Mouse (Mus musculus) adrenal gland, postnatal 4 days (tissue): ENCODE results near the gene Faah. TPM values are rescaled to one million over a fixed set of nuclear protein-coding genes. Genes with fewer than 3 reads are reported as not detected.

ENCODE experiments used
- DNase-seq, 2 experiments: peaks; one replicate each; pipeline ENCODE4 v3.0.0; 2021 to 2022; ENCODE audit warnings: low spot score in 2 of 2, mixed read lengths in 2 of 2
- total RNA-seq, 2 experiments: library from RNA; stranded (reverse); gene quantifications; 2 replicates each; pipeline ENCODE4 v1.2.3; 2021

Faah gene
- total RNA-seq, 2 experiments from 2014 or later: 10.0 to 10.3 TPM

DNA sequence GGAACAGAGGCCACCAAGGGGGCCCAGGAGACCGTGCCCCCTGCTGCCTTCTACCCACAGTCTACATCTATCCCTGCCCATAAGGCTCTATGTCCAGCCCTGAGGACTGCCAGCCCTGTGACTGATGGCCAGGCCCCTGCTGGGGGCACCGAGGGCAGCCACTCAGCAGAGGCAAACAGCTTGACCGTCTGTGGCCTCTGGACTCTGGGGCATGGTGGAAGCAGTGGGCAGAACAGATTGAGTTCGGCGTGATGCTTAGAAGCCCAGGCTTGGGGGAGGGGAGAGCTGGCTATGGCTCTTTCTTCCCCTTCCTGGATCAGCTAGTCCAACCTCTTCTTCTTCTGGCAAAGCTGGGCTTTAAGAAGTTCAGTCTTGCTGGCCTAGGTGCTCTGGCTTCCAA lies 64.2 kb downstream of the Faah start:
- DNase-seq: no peak

DNA sequence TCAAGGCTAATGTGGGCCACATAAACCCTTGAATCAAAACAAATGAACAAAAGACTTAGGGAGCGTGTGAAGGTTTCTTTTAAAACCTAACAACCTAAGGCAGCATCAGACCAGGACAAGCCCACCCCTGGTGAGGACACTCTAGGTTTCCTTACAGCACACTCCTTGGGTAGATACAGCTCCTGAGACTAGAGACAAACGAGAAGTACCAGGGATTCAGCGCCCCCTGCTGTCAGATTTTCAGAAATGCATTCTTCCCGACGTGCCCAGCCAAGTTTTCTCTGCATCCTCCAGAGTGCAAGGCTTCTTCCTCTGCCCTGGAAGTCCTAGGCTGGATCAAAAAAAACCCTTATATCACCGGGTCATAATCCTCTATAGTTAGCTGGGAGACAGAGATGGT lies 65.0 kb downstream of the Faah start:
- DNase-seq: peak in 1 of 2 experiments; percentile 14

DNA sequence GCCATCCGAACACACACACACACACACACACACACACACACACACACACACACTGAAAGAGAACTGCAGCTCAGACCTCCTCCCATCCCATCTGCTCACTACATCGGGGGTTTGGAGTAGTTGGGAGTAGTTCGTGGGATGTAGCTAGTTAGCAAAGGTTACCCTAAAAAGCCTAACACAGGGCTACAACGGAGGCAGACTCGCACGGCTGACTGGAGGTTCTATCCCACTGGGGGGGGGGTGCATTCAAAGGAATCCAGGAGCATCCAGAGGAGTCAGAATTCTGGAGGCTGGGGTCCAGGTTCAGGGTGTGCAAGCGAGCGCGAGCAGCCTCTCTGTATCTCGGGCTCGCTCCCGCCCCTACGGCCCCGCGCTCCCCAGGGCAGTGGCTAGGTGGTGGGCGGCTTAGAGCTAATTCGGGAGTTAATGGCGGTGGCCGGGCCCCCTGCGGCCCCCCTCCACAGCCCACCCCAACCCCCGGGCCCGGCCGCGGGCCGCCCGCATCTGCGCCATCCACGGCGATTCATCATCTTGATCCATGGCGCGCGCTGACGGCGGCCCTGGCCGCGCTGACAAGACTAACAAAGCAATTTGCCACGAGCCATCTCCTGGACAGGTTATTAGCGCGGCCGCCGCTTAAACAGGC lies 73.9 kb downstream of the Faah start:
- no peak for DNase-seq

DNA sequence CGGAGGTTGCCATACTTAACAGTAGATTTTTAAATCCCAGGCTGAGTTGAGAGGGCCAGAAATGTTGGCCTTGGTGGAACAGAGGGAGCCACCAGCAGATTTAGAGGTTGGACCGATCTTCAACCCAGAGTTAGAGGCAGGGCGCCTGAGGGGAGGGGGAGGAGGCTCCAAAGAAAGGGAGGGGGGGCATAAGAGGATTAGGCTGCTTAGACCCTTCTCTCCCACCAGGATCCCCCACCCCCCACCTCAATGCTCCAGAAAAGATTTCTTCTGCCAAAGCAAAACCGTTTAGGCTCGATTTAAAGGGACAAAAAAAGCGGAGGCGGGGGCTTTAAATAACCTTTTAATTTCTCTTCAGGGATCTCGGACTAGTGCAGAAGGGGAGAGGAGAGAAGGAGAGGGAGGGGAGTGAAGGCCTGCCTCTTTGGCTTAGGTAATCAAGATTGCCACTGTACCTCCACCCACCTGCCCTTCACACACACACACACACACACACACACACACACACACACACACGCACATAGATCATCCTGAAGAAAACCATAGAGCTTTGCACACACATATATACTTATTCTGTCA lies 76.4 kb downstream of the Faah start:
- DNase-seq: no peak

DNA sequence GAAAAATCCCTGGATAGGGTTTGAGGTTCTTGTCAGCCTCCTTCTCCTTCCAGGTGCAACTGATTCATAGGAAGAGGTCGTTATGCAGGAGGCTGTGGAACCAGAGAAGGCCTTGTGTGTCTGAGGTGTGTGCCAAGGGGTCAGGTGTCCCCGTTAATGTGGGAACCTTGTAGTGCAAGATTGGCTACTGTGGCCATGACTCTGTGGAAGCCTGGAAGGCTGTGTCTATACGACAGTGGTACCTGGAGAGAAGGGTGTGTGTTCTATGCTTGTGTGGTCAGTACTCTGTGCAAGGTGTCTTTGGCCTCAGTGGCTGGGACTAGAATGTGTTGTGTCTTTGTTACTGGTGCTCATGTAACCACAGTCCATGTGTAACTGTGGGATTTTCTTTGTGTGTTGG lies 77.0 kb downstream of the Faah start:
- DNase-seq: no peak

DNA sequence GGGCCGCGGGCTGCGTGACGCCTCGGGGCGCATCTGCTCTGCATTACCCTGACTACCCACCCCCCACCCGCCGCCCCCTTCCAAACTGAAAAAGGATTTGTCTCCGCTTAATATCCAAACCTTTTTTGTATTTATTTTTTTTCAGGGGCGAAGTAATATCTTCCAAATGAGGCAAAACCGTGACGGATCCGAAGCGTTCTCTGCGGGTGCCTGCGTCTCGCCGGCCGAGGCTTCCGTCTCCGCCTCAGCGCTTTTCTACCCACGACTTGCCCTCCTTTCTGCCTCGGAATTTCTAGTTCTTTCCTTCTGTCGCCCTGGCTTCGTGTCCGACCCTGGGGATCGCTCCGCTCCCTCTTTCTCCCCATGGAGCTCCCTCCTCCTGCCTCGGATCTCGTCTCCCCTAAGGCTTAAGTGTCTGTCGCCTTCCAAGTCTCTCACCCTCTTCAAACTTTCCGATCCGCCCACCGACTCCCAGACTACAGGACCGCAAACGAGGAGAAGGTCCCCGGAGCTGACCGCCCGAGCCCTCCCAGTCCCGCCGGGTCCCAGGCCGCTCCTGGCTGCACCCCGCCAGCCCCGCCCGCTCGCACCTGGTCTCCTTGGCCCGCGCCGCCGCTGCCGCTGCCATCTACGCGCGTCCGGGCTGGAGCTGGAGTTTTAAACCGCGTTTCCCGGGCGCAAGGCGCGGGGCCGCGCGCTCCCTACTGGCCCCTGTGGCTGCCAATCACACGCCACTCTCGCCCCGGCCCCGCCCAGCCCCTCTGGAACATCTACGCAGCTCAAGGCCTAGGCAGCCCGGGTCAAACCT lies 78.2 kb downstream of the Faah start, which contains the start of gene Dmbx1:
TSS of gene Dmbx1 (minus strand) at position 632 of the 808 bp plus-strand sequence.
- no peak for DNase-seq

DNA sequence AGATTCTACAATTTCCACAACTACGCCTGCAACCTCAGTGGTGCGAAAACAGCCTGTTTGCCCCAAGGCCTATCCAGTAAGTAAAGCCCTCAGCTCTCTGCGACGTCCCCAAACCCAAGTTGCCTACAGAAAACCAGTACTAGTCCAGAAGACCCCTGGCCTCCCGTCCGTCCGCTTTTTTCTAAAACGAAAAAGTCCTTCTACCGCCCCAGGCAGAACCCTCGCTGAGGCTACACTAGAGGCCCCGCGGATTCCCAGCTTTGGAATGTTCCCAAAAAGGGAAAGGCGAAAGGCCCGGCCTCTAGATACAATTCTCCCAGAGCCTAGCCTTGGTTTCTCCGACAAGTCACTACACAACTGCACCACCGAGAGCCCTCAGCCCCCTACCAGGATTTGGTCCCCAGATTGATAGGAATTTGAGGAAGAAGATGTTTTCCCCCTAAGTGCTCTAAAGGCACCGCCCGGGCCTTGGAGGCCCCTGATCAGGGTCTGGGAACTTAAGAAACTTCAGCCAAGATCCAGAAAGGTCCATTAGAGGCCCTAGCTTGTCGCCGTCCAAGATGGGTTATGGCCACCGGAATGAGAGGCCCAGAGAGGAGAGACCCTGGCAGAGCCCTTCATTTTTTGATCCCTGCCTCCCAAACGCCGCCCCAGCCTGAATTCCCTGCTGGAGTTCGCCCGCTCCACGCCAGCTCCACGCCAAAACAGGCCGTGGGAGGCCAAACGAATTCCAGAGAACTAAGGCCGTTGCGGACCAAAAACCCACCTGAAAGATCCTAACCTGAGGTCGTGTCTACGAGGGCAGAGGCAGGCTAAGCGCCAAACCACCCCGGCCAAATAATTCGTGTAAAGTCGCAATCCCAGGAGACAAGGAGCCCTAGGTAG lies 79.2 kb downstream of the Faah start:
- DNase-seq: no peak

DNA sequence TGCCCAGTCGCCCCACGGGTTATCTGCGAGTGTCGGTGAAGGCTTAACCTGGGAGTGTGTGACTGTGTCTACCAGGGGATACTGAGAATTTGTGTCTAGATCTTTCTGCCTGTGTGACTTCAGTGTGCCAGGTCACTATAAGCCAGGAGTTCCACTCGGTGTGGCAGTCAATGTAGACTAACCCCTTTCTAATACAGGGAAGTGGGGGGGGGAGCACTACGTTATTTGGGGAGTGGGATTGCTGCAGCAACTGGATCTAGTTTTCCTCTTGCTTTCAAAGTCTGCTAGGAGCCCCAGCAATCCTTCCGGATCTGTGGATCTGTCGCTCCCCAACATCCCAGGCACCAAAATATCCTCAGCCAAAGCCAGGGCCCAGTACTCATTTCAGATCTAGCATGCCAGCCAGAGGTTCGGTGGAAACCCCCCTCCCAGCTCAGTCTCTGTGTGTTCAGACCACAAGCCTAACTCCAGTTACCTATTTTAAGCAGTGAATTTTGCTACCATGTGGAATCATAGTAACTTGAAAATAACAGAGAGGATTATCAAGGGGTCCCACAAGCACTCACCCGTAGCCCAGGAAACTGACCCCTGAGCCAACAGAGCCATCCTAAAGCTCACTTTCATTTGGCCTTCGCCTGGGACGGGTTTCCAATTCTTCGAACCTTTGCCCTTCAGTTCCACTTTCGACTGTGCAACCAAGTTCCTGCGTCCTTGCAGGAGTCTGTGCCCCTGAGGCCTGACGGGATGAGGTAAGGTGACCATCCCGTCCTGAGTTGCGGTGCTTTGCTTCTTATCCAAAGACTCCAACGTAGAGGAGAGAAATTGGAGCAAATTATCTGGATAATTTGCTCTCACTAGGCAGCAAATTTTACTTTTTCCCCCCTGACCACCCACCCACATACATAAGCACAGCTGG lies 80.4 kb downstream of the Faah start:
- no peak for DNase-seq

DNA sequence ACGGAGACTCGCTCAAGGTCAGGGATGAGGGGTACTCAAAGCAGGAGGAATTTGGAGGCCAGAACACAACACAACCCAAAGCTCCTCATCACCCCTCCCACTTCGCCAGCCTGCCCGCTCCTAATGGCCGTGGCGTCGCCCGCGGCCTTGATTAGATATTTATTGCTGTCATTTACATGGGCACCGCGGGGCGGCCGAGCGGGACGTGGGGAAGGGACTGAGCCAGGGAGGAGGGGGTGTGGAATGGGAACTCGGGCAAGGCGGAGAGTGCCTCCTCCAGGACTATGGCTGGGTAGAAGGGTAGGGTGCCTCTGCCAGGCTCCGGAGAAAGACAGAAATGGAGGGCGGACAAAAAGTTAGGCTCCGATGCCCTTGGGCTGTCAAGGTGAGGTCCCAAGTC lies 81.1 kb downstream of the Faah start:
- no peak for DNase-seq

DNA sequence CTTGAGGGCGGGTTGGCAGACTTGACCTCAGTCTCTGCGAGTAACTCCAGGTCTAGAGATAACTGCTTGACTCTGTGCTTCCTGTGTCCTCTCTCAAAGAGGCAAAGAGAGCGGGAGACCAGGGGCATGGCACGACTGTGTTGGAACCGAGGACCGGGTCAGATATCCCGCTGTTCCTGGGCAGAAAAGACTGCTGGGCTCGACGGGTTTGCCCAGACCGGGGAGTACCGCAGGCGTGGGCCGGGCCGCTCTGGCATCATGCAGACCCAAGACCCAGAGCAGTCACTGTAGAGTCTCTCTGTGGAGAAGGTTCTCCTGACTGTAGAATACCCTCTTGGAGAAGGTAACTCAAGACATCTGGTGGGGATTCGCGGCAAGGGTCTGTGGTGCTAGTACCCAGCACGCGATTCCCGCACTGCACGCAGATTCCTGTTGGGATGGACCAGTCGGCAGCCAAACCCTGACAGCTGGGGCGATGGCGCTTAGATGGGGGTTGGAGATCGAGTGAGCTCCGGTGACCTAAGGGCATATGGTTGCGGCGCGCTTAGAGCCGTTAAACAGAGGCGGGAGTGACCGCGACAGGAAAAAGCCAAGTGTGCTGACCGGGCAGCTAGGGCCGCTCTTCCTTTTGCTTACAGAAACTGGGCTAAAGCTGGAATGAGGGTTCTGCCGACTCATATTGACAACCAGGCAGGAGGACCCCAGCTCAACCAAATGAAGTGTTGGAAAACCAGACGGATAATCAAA lies 81.7 kb downstream of the Faah start:
- DNase-seq: no peak

DNA sequence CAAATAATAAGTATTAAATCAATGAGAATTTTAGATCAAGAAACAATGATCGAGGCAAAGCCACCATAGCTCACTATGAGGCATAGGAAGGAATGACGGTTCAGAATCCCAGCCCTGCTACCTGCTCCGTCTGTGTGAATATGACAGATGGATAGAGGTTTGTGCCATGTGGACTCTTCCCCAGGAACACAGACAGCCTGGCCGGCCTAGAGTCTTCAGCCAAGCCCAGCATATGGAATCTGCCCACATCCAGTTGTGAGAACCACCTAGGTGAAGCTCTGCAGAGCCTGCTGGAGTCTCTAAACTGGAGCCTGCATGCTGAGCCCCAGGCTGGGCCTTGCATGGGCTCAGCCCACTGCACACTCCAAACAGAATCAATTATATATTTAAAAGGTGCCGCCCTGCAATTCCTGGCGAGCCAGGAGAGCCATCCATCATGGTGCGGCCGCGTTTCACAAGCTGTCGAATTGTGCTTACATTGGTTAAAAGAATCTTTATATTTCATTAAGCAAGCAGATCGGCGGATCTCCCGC lies 86.1 kb downstream of the Faah start:
- no peak for DNase-seq

DNA sequence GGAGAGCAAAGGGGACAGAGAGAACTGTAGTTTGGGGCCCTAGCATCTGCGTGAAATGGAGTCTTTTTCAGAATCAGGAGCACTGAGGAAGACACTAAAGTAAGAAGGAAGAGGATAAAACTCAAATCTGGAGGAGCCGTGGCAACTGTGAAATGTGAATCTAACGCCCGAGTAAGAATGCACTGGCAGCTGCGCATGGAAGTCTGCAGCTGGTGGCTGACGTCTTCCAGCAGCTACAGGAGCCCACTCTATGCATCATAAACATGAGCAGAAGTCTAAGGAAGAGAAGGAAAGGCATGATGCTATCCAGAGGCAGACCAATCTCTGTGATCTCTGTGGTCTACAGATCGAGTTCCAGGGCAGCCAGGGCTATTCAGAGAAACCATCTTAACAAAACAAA lies 90.1 kb downstream of the Faah start:
- DNase-seq: no peak

DNA sequence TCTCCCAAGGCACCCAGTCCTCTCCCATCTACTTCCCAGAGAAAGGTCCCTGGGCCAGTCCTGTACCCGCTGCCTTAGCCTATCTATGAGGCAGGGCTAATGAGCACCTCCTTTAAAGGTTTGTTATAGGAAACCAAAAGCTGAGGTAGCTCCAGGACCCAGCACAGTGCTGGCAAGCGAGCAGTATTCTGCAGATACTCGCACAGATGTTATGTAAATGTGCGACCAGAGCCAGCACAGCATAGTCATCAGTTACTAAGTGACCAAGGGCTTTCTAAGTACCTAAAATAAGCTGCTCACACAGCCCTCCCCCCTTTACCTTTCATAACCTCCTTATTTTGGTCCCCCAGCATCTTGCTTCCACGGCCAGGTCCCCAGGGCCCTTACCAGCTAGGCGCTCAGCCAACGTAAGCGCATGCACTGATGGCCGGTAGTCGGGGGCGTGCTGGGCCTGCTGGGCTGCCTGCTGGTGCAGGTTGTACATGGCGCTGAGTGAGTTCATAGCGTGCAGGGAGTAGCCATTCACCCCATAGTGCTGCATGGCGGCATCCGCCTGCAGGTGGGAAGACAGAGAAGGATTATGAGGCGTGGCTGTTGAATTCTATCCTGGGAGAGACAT lies 94.4 kb downstream of the Faah start:
- DNase-seq: no peak

DNA sequence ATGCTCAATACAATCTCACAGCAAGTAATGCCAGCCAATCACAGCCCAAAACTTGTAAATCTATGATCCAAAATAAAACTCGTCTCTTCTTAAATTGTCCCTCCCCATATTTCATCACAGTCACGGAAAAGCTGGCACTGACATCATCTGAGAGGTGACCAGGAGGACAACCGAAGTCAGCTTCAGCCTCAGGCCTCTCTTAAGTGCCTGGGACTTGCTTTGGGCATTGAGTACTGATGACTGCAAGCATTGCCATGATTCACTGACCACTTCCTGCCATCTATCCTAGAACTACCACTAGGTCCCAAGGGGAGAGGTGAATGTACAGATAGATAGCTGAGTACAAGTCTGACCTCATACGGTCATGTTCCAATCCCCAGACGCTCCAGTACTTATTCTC lies 95.0 kb downstream of the Faah start:
- no peak for DNase-seq

DNA sequence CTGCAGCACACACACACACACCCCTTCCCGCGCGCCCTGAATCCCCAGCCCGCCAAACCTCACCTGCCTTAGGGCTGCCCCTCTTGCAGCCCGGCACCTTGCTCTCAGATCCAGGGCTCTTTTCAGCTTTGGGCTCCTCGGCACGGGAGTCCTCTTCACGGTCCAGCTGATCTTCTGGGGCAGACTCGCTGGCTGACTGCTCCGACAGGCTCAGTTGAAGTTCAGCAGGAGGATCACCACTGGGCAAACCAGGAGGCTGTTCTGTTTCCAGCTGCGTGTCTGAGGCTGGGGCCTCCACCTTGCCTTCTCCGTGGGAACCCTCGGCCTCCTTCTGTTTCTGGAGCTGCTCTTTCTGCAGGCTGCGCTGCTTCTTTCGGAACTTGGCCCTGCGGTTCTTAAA lies 97.8 kb downstream of the Faah start:
- DNase-seq: no peak
